Mouse (Mus musculus) forebrain, postnatal 0 days (tissue): ENCODE measurements at regions not wholly inside any gene's neighbourhood (a gene's known extent, or its start where the extent isn't known, plus 50 kb on each side); places are given as distances from the start of the nearest gene placed in this dataset.

Source experiments
- ATAC-seq: fragments of 200-750 bp; cut with Nextera tagmentation; 2 replicates; pipeline ENCODE4 v1.8.0; 2017; ENCODE audit warnings: mild to moderate bottlenecking, moderate library complexity
- DNase-seq: peaks from one replicate; pipeline ENCODE4 v3.0.0-alpha.2; 2015
- H3K27ac ChIP-seq: fragments of 300-500 bp; sonication (generic); 2 replicates; pipeline ENCODE4 v1.5.1; 2014; ENCODE audit warnings: low read depth, mild to moderate bottlenecking, antibody characterized with exemption, low read length, moderate library complexity, mixed read lengths
- H3K27me3 ChIP-seq: fragments of 300-500 bp; sonication (generic); 2 replicates; pipeline ENCODE4 v1.6.1; 2014; ENCODE audit warnings: mild to moderate bottlenecking, low read length, mixed read lengths; ENCODE audit not compliant: insufficient read depth
- H3K36me3 ChIP-seq: fragments of 300-500 bp; sonication (generic); 2 replicates; pipeline ENCODE4 v1.6.1; 2014; ENCODE audit warnings: mild to moderate bottlenecking, moderate library complexity; ENCODE audit not compliant: insufficient read depth
- H3K4me1 ChIP-seq: fragments of 300-500 bp; sonication (generic); 2 replicates; pipeline ENCODE4 v1.6.1; 2014; ENCODE audit warnings: antibody characterized with exemption; ENCODE audit not compliant: insufficient read depth
- H3K4me2 ChIP-seq: fragments of 300-500 bp; sonication (generic); 2 replicates; pipeline ENCODE4 v1.6.1; 2014; ENCODE audit warnings: low read depth, mild to moderate bottlenecking, moderate library complexity
- H3K4me3 ChIP-seq: fragments of 300-500 bp; sonication (generic); 2 replicates; pipeline ENCODE4 v1.5.1; 2014; ENCODE audit warnings: low read depth, low read length, mixed read lengths
- H3K9ac ChIP-seq: fragments of 300-500 bp; sonication (generic); 2 replicates; pipeline ENCODE4 v1.6.1; 2014; ENCODE audit warnings: mild to moderate bottlenecking
- H3K9me3 ChIP-seq: fragments of 300-500 bp; sonication (generic); 2 replicates; pipeline ENCODE4 v1.6.1; 2016; ENCODE audit warnings: low read length
- CTCF ChIP-seq: sonication (generic); IDR thresholded peaks from 2 replicates; pipeline ENCODE4 v1.5.1; 2016; ENCODE audit warnings: antibody characterized with exemption, control low read depth, low read depth
- WGBS: fragments of 180-500 bp; shearing (Covaris S2); extraction: QIAGEN DNeasy Blood & Tissue Kit; methylation state at CpG from one replicate; pipeline ENCODE4 v1.1.7; 2014; 5-methylcytosine and 5-hydroxymethylcytosine counted together

GRCm38 (mm10) chr1:168967334-168967733, 535.3 kb upstream of the Pbx1 start:
- Histone ChIP-seq H3K4me3 (no peak overlapping the region), H3K4me2 (no peak overlapping the region), H3K36me3 (no peaks in the 10 kb centered on the region), H3K4me1 (peaks cover 5% of the 10 kb centered on the region; the same call in 1 of the 2 replicates), H3K27ac (no peak overlapping the region), H3K27me3 (no peaks in the 10 kb centered on the region), H3K9me3 (0 out of 2 replicates have a peak, but pooled peaks cover 4% of the 10 kb centered on the region), H3K9ac (no peak overlapping the region)
- TF ChIP-seq CTCF: no peak
- DNase-seq: no peak
- ATAC-seq: no peak
- 87% methylated on average over 2 of the region's 2 CpGs for WGBS

- TF ChIP-seq CTCF: no peak
- Histone ChIP-seq H3K4me3 (no peak overlapping the region), H3K27ac (no peak overlapping the region), H3K9me3 (no peaks in the 10 kb centered on the region), H3K9ac (no peak overlapping the region), H3K4me1 (peaks cover 5% of the 10 kb centered on the region; the same call in 1 of the 2 replicates), H3K4me2 (no peak overlapping the region), H3K27me3 (no peaks in the 10 kb centered on the region), H3K36me3 (no peaks in the 10 kb centered on the region)
- peak; percentile 56 for ATAC-seq
- DNase-seq: peak; percentile 38
- WGBS: 14% methylated on average over 6 of the region's 6 CpGs
These were observed 532.4 kb upstream of the Pbx1 start for GRCm38 (mm10) chr1:168964467-168964904.

- DNase-seq (no peak), ATAC-seq (no peak)
- no peak overlapping the region for H3K4me3 ChIP-seq
- no peaks in the 10 kb centered on the region for H3K27me3 ChIP-seq
- no peak overlapping the region for H3K4me2 ChIP-seq
- H3K36me3 ChIP-seq: no peaks in the 10 kb centered on the region
- no peaks in the 10 kb centered on the region for H3K4me1 ChIP-seq
- H3K9me3 ChIP-seq: no peaks in the 10 kb centered on the region
- no peak for TF ChIP-seq CTCF
- H3K9ac ChIP-seq: no peak overlapping the region
- no peak overlapping the region for H3K27ac ChIP-seq
These were observed 518.9 kb upstream of the Pbx1 start for GRCm38 (mm10) chr1:168950947-168951346.

GRCm38 (mm10) chr1:168924100-168924815, 492.2 kb upstream of the Pbx1 start:
- Histone ChIP-seq H3K27me3 (no peaks in the 10 kb centered on the region), H3K36me3 (no peaks in the 10 kb centered on the region)
- WGBS: 27% methylated on average over 5 of the region's 5 CpGs

GRCm38 (mm10) chr1:168918331-168919076, 486.4 kb upstream of the Pbx1 start:
- 66% methylated on average over 9 of the region's 9 CpGs for WGBS
- no peak for DNase-seq
- no peaks in the 10 kb centered on the region for H3K4me1 ChIP-seq
- no peak for ATAC-seq
- no peaks in the 10 kb centered on the region for H3K27me3 ChIP-seq
- H3K4me3 ChIP-seq: no peak overlapping the region
- no peak overlapping the region for H3K9ac ChIP-seq
- no peak overlapping the region for H3K27ac ChIP-seq
- H3K9me3 ChIP-seq: no peaks in the 10 kb centered on the region
- no peaks in the 10 kb centered on the region for H3K36me3 ChIP-seq
- TF ChIP-seq CTCF: no peak
- H3K4me2 ChIP-seq: no peak overlapping the region

More at GRCm38 (mm10) chr1:168924100-168924815, 492.2 kb upstream of the Pbx1 start:
- no peaks in the 10 kb centered on the region for H3K4me1 ChIP-seq
- no peaks in the 10 kb centered on the region for H3K9me3 ChIP-seq
- TF ChIP-seq CTCF: no peak
- no peak overlapping the region for H3K4me3 ChIP-seq
- H3K9ac ChIP-seq: no peak overlapping the region
- DNase-seq (peak; percentile 1), ATAC-seq (no peak)
- H3K27ac ChIP-seq: no peak overlapping the region
- no peak overlapping the region for H3K4me2 ChIP-seq

GRCm38 (mm10) chr1:168908684-168909175, 476.7 kb upstream of the Pbx1 start:
- DNase-seq: peak; percentile 35
- H3K9me3 ChIP-seq: no peaks in the 10 kb centered on the region
- TF ChIP-seq CTCF: no peak
- H3K27ac ChIP-seq: no peak overlapping the region
- no peaks in the 10 kb centered on the region for H3K4me1 ChIP-seq
- no peak overlapping the region for H3K4me2 ChIP-seq
- H3K9ac ChIP-seq: no peak overlapping the region
- no peaks in the 10 kb centered on the region for H3K27me3 ChIP-seq
- no peaks in the 10 kb centered on the region for H3K36me3 ChIP-seq
- no peak overlapping the region for H3K4me3 ChIP-seq
- 14% methylated on average over 4 of the region's 4 CpGs for WGBS
- ATAC-seq: peak; percentile 86

- no peaks in the 10 kb centered on the region for H3K27me3 ChIP-seq
- no peak overlapping the region for H3K4me2 ChIP-seq
- peak; percentile 18; the same call in 1 of the 2 replicates for ATAC-seq
- DNase-seq: peak; percentile 3
- no peak overlapping the region for H3K9ac ChIP-seq
- no peak for TF ChIP-seq CTCF
- 43% methylated on average over 6 of the region's 6 CpGs for WGBS
- H3K36me3 ChIP-seq: no peaks in the 10 kb centered on the region
- H3K27ac ChIP-seq: no peak overlapping the region
- no peaks in the 10 kb centered on the region for H3K9me3 ChIP-seq
- H3K4me1 ChIP-seq: no peaks in the 10 kb centered on the region
- no peak overlapping the region for H3K4me3 ChIP-seq
These were observed 476.1 kb upstream of the Pbx1 start for GRCm38 (mm10) chr1:168908192-168908591.
